In genomic region chr19:42069241-42069525, GRCm38 (mm10) we compare ENCODE assay signal across 10 mouse cellular contexts. TPM values are rescaled to one million over a fixed set of nuclear protein-coding genes. Genes with fewer than 3 reads are reported as not detected.
A peak's percentile ranks its signal among the peaks of the same experiment; 100 is the strongest.
DNase-seq lines count a peak whose midpoint lies in the region; TF ChIP-seq lines count a peak whose summit lies in the region.
"Had no signal": no experiment of that assay in that cellular context is flagged by ENCODE, and none has a peak within 500 bp of the region (broad histone marks: within the 10 kb centered on the region; RNA-seq: fewer than 3 reads in every experiment).

No protein-coding gene starts in this region.

- TF ChIP-seq CTCF in testis, adult 2 months (IDR thresholded peaks at IDR 0.05; ENCODE audit: control insufficient read depth, insufficient read depth, insufficient replicate concordance, low read depth, low read length): peak; percentile 22; the same call in 1 of the 2 replicates

- no peak overlapping the region for H3K4me3 ChIP-seq in heart, embryonic 10.5 days
- no peak overlapping the region for H3K4me3 ChIP-seq in testis, adult 2 months (ENCODE audit: control insufficient read depth, low read depth, low read length)

- no peak for DNase-seq in heart, embryonic 10.5 days (ENCODE audit: low spot score)
- DNase-seq in heart, postnatal 25 days (ENCODE audit: low spot score): no peak
- no peak for DNase-seq in testis, postnatal 14 days (ENCODE audit: low spot score)
- peak; percentile 29 for DNase-seq in heart, postnatal 4 days
- DNase-seq in c-Kit-positive CD71-positive TER-119-positive erythroid progenitor cells, embryonic 14.5 days (ENCODE audit: low spot score): no peak
- no peak for DNase-seq in urinary bladder, adult 18-20 months (ENCODE audit: low spot score in 2 of 2)
- DNase-seq in thymus, postnatal 36 days: no peak

- no peaks in the 10 kb centered on the region for H3K27me3 ChIP-seq in heart, embryonic 10.5 days (ENCODE audit: insufficient read depth, poor library complexity, severe bottlenecking)
- H3K27me3 ChIP-seq in testis, adult 2 months (ENCODE audit: control insufficient read depth, insufficient read depth, low read length): no peaks in the 10 kb centered on the region

- TF ChIP-seq POLR2A in testis, adult 2 months (IDR thresholded peaks at IDR 0.05; ENCODE audit: control insufficient read depth, low read depth, low read length): no peak

- no peaks in the 10 kb centered on the region for H3K36me3 ChIP-seq in heart, embryonic 10.5 days
- no peaks in the 10 kb centered on the region for H3K36me3 ChIP-seq in testis, adult 2 months (ENCODE audit: control insufficient read depth, insufficient read depth, low read length)

- H3K27ac ChIP-seq in heart, embryonic 10.5 days: 0 out of 2 replicates have a peak overlapping the region, but pooled peaks have one; percentile 22
- H3K27ac ChIP-seq in testis, adult 2 months (ENCODE audit: control insufficient read depth, insufficient read depth, low read depth, low read length): no peak overlapping the region
- H3K27ac ChIP-seq: macrophage had no signal

- 57% methylated on average over 6 of the region's 6 CpGs for WGBS in heart, embryonic 10.5 days

- intact Hi-C loops in heart, postnatal 25 days (cut with DNase I): loop anchor here (2.0 kb wide), 1 partner anchor 34 kb away; the partner anchor contains the start of gene Ankrd2

- H3K9me3 ChIP-seq in heart, embryonic 10.5 days: no peaks in the 10 kb centered on the region

- H3K4me1 ChIP-seq in heart, embryonic 10.5 days: peaks cover 9% of the 10 kb centered on the region
- H3K4me1 ChIP-seq in testis, adult 2 months (ENCODE audit: control insufficient read depth, insufficient read depth, low read length): no peaks in the 10 kb centered on the region

RNA-seq across cellular contexts. Expression of gene Morn4, which starts 17.0 kb away (rescaled TPM):
- polyA plus RNA-seq in heart, embryonic 10.5 days (2016; fragmentation: Nextera tagmentation; extraction: Ambion mirVana): 18.8 and 22.0 TPM in 2 replicates
- total RNA-seq in heart, postnatal 25 days (2021): 1 to 10 TPM; 3.3 to 3.7 TPM
- 190 TPM in 2 replicates for polyA plus RNA-seq in testis, adult 2 months (2012; rRNA removed)
- total RNA-seq in heart, postnatal 4 days (2021): 10 to 100 TPM in 1 of 2 experiments, 1 to 10 TPM in 1; 8.8 to 10.6 TPM

RNA-seq across cellular contexts. Expression of gene 4933411K16Rik, which starts 17.1 kb away (rescaled TPM):
- 0.15 TPM in 1 of 2 replicates, not detected in the other for polyA plus RNA-seq in heart, embryonic 10.5 days (2016; fragmentation: Nextera tagmentation; extraction: Ambion mirVana)
- not detected for total RNA-seq in heart, postnatal 25 days (2021)
- 1,397 and 1,535 TPM in 2 replicates for polyA plus RNA-seq in testis, adult 2 months (2012; rRNA removed)
- under 1 TPM; 0.26 to 0.50 TPM for total RNA-seq in heart, postnatal 4 days (2021)
- polyA plus RNA-seq: inflammation-experienced regulatory T-cells, adult 6 months had no signal

RNA-seq across cellular contexts. Expression of gene Pi4k2a, which starts 21.1 kb away (rescaled TPM):
- 18.9 and 23.1 TPM in 2 replicates for polyA plus RNA-seq in heart, embryonic 10.5 days (2016; fragmentation: Nextera tagmentation; extraction: Ambion mirVana)
- total RNA-seq in heart, postnatal 25 days (2021): 10 to 100 TPM; 18.4 to 19.0 TPM
- polyA plus RNA-seq in testis, adult 2 months (2012; rRNA removed): 27.2 and 27.8 TPM in 2 replicates
- 10 to 100 TPM; 16.7 to 19.5 TPM for total RNA-seq in heart, postnatal 4 days (2021)

RNA-seq across cellular contexts. Expression of gene Hoga1, which starts 23.8 kb away (rescaled TPM):
- 0.85 and 1.6 TPM in 2 replicates for polyA plus RNA-seq in heart, embryonic 10.5 days (2016; fragmentation: Nextera tagmentation; extraction: Ambion mirVana)
- 1 to 10 TPM; 1.1 to 1.7 TPM for total RNA-seq in heart, postnatal 25 days (2021)
- 10.8 and 11.7 TPM in 2 replicates for polyA plus RNA-seq in testis, adult 2 months (2012; rRNA removed)
- 1 to 10 TPM; 2.5 to 2.8 TPM for total RNA-seq in heart, postnatal 4 days (2021)
- polyA plus RNA-seq: inflammation-experienced regulatory T-cells, adult 6 months had no signal

RNA-seq across cellular contexts. Expression of gene Ankrd2, which starts 33.4 kb away (rescaled TPM):
- polyA plus RNA-seq in heart, embryonic 10.5 days (2016; fragmentation: Nextera tagmentation; extraction: Ambion mirVana): not detected in 2 replicates
- total RNA-seq in heart, postnatal 25 days (2021): not detected
- 0.62 and 0.63 TPM in 2 replicates for polyA plus RNA-seq in testis, adult 2 months (2012; rRNA removed)
- total RNA-seq in heart, postnatal 4 days (2021): under 1 TPM in 1 of 2 experiments, not detected in 1; 0.25 TPM
- polyA plus RNA-seq: inflammation-experienced regulatory T-cells, adult 6 months; macrophage had no signal
